Mouse (Mus musculus) monocyte, adult 2 months (primary cell): ENCODE results near the gene Miga1.

Source experiments
- DNase-seq, 2 experiments: peaks; one replicate each; pipeline ENCODE4 v3.0.0; 2022; ENCODE audit warnings: low spot score in 2 of 2, low read depth in 1 of 2

Miga1 gene

GRCm38 (mm10) chr3:152257528-152257927 lies 82.7 kb downstream of the Miga1 start:
- no peak for DNase-seq

GRCm38 (mm10) chr3:152250487-152250886 lies 89.7 kb downstream of the Miga1 start:
- no peak for DNase-seq

- DNase-seq, result no peak
Observed at GRCm38 (mm10) chr3:152247708-152248107, 92.5 kb downstream of the Miga1 start.

- DNase-seq, result no peak
Observed at GRCm38 (mm10) chr3:152245273-152245910, 94.8 kb downstream of the Miga1 start.

- no peak for DNase-seq
Observed at GRCm38 (mm10) chr3:152243304-152243703, 96.9 kb downstream of the Miga1 start.

- no peak for DNase-seq
Observed at GRCm38 (mm10) chr3:152241098-152241497, 99.1 kb downstream of the Miga1 start.

- no peak for DNase-seq
Observed at GRCm38 (mm10) chr3:152239592-152239991, 100.6 kb downstream of the Miga1 start.

GRCm38 (mm10) chr3:152238836-152239235 lies 101.4 kb downstream of the Miga1 start:
- no peak for DNase-seq

GRCm38 (mm10) chr3:152235805-152236204 lies 104.4 kb downstream of the Miga1 start:
- no peak for DNase-seq

GRCm38 (mm10) chr3:152235238-152235637 lies 105.0 kb downstream of the Miga1 start:
- DNase-seq, result no peak

GRCm38 (mm10) chr3:152231333-152232100 lies 108.7 kb downstream of the Miga1 start:
- no peak for DNase-seq

- DNase-seq, result no peak
Observed at GRCm38 (mm10) chr3:152229271-152229670, 110.9 kb downstream of the Miga1 start.

GRCm38 (mm10) chr3:152228843-152229242 lies 111.4 kb downstream of the Miga1 start:
- DNase-seq, result no peak

- no peak for DNase-seq
Observed at GRCm38 (mm10) chr3:152225906-152226305, 114.3 kb downstream of the Miga1 start.

GRCm38 (mm10) chr3:152224918-152225317 lies 115.3 kb downstream of the Miga1 start:
- no peak for DNase-seq
